Mouse (Mus musculus) CD4-positive helper T cell, adult 2 months (primary cell): ENCODE data around the gene Ifi44.

ENCODE experiments used
- DNase-seq: peaks from one replicate; pipeline ENCODE4 v3.0.0-alpha.2; 2012; ENCODE audit warnings: low read depth, missing footprints, low spot score

The Ifi44 gene

DNA sequence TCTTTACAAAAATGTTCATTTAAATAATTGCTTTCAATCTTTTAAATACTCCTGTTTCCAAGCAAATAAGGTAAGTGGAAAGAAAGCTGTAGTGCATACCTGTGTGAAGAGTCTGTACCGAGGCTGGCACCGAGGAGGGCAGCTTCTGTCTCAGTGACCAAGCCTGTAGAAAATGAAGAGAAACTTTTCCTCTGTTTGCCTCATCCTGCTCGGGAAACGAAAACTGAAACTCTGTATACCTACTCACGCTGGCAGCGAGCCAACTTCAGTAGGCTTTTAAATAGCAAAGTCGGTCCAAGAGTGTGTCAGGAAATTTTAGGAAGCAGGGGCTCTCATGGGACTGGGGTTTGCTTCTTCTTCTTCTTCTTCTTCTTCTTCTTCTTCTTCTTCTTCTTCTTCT lies at the start of gene Ifi44:
TSS of gene Ifi44 (minus strand) at position 224 of the 400 bp plus-strand sequence.
- DNase-seq: peak; percentile 15

- DNase-seq: no peak
These were observed 38.9 kb upstream of the Ifi44 start for GRCm38 (mm10) chr3:151788622-151789021.

GRCm38 (mm10) chr3:151775089-151775488 lies 25.3 kb upstream of the Ifi44 start:
- no peak for DNase-seq

GRCm38 (mm10) chr3:151771074-151771473 lies 21.3 kb upstream of the Ifi44 start:
- DNase-seq: peak; percentile 35

- no peak for DNase-seq
These were observed 1.2 kb downstream of the Ifi44 start for GRCm38 (mm10) chr3:151748514-151748913.

GRCm38 (mm10) chr3:151746058-151746457 lies 3.7 kb downstream of the Ifi44 start:
- no peak for DNase-seq

GRCm38 (mm10) chr3:151742223-151742622 lies 7.5 kb downstream of the Ifi44 start:
- no peak for DNase-seq

- DNase-seq: no peak
These were observed 33.5 kb downstream of the Ifi44 start for GRCm38 (mm10) chr3:151716246-151716645.

DNA sequence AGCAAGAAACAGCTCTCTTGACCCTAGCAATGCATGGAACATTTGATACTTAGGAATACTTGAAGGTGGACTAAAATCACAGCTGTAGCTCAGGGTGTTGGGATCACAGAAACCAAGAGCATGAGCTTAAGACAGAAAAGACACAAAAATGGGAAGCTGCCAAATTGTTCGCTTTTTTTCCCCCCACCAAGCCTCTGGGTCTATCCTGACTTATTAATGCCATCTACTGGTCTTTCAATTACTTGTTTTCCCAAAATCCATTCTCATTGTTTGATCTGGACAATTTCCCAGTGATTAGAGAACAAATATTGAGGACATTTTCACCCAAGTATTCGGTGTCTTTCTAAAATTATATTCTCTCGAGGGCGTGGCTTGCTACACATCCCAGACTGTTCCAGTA lies 42.4 kb downstream of the Ifi44 start:
- DNase-seq: no peak
